Mouse (Mus musculus) testis, adult 2 months (tissue): ENCODE data around the gene Hepacam2.

Experiments
- CTCF ChIP-seq: fragments of 200-500 bp; IDR thresholded peaks from 2 replicates; pipeline ENCODE4 v1.5.1; 2012; ENCODE audit warnings: low read depth, mild to moderate bottlenecking, inconsistent platforms, low read length, moderate library complexity; ENCODE audit not compliant: control insufficient read depth, insufficient read depth, insufficient replicate concordance
- POLR2A ChIP-seq: fragments of 200-500 bp; IDR thresholded peaks from 2 replicates; pipeline ENCODE4 v1.6.1; 2012; ENCODE audit warnings: low read depth, mild to moderate bottlenecking, inconsistent platforms, low read length, moderate library complexity; ENCODE audit not compliant: control insufficient read depth

DNA sequence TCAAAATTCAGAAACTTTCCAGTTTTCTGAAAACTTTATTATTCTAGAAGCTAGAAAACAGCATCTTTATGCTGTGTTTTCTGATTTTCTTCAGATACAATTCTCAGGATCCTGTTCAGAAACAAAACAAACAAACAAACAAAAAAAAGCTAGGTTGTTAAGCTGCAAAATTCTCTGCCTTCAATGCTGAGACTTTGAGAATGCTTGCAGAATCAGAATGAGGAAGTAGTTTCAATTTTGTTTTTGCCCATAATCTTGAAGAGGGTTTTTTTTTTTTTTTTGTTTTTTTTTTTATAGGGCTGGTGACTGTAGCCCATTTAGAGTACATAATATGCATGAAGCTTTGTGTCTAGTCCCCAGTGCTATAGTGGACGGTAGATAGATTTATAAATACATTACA lies 71.1 kb downstream of the Hepacam2 start:
- TF ChIP-seq CTCF (no peak), POLR2A (no peak)
